Mouse (Mus musculus): ENCODE results near the gene Ralgps1.

DNA sequence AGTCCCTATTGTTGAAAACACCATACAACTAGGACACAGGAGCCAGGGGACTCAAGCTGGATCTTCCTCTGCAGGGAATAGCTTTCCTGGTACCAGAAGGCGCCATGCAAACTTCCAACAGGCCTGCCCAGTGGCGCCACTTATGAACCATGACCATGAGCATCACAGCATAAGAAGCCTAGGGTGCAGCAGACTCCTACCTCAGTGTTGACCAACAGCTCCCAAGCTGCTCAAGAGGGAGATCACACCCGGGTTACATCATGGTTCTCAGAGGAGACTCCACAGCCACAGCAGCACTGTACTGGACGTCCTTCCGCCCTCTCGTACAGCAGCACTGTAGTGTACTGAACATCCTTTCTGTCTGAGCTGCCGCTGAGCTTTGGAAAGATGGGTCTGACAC, 188.0 kb downstream of the Ralgps1 start:
- TF ChIP-seq CTCF (IDR thresholded peaks at IDR 0.05; ENCODE audit: borderline replicate concordance, extremely low read depth, insufficient read depth, insufficient read length): no peak
- TF ChIP-seq POLR2A (IDR thresholded peaks at IDR 0.05; ENCODE audit: borderline replicate concordance, extremely low read depth, insufficient read depth, insufficient read length, poor library complexity, severe bottlenecking): no peak
